Mouse (Mus musculus): ENCODE measurements around the gene Spata31d1a. TPM values are rescaled to one million over a fixed set of nuclear protein-coding genes. Genes with fewer than 3 reads are reported as not detected.
"Not testable (repeated sequence)": the region's sequence is repeated elsewhere in the genome, so short reads cannot be mapped to it uniquely, and the experiment has no call there.

Spata31d1a gene
- not detected in 2 replicates for polyA plus RNA-seq (2015; fragmentation: Nextera tagmentation; extraction: Ambion mirVana)

GRCm38 (mm10) chr13:59710230-59710629 lies at the start of gene Spata31d1a:
Gene Spata31d1a, minus strand, starts transcription at chr13:59710330.
- H3K9ac ChIP-seq: no peak within 1 kb of the TSS
- H3K4me1 ChIP-seq: no peaks in the 10 kb centered on the region
- WGBS: 88% methylated on average over 15 of the region's 15 CpGs
- no peak for ATAC-seq (ENCODE audit: insufficient number of reproducible peaks, low FRiP score, low TSS enrichment, low read depth)
- no peak within 1 kb of the TSS for H3K4me3 ChIP-seq
- H3K27ac ChIP-seq: no peak within 1 kb of the TSS
- no peaks in the 10 kb centered on the region for H3K9me3 ChIP-seq
- H3K4me2 ChIP-seq: no peak within 1 kb of the TSS
- no peaks in the 10 kb centered on the region for H3K27me3 ChIP-seq
- no peaks in the 10 kb centered on the region for H3K36me3 ChIP-seq

- Histone ChIP-seq H3K27me3 (no peaks in the 10 kb centered on the region), H3K4me1 (no peaks in the 10 kb centered on the region), H3K9ac (no peak overlapping the region), H3K36me3 (peaks cover 69% of the 10 kb centered on the region), H3K4me3 (no peak overlapping the region), H3K9me3 (no peaks in the 10 kb centered on the region), H3K4me2 (no peak overlapping the region), H3K27ac (no peak overlapping the region)
- 88% methylated on average over 7 of the region's 7 CpGs for WGBS
- no peak for ATAC-seq (ENCODE audit: insufficient number of reproducible peaks, low FRiP score, low TSS enrichment, low read depth)
Measured at GRCm38 (mm10) chr13:59756906-59757305, 46.8 kb upstream of the Spata31d1a start.

- no peaks in the 10 kb centered on the region for H3K9me3 ChIP-seq
- peaks cover 6% of the 10 kb centered on the region; the same call in 1 of the 2 replicates for H3K4me1 ChIP-seq
- H3K9ac ChIP-seq: no peak overlapping the region
- H3K27me3 ChIP-seq: no peaks in the 10 kb centered on the region
- H3K4me3 ChIP-seq: no peak overlapping the region
- H3K4me2 ChIP-seq: no peak overlapping the region
- ATAC-seq (ENCODE audit: insufficient number of reproducible peaks, low FRiP score, low TSS enrichment, low read depth): no peak
- WGBS: 33% methylated on average over 12 of the region's 12 CpGs
- H3K36me3 ChIP-seq: peaks cover 15% of the 10 kb centered on the region
- no peak overlapping the region for H3K27ac ChIP-seq
Measured at GRCm38 (mm10) chr13:59750310-59750709, 40.2 kb upstream of the Spata31d1a start.

GRCm38 (mm10) chr13:59746711-59747110 lies 36.6 kb upstream of the Spata31d1a start, which contains the start of gene 1700014D04Rik:
Gene 1700014D04Rik, minus strand, starts transcription at chr13:59746752.
- Histone ChIP-seq H3K9ac (no peak within 1 kb of the TSS), H3K4me2 (no peak within 1 kb of the TSS), H3K36me3 (no peaks in the 10 kb centered on the region), H3K4me1 (peaks cover 6% of the 10 kb centered on the region; the same call in 1 of the 2 replicates), H3K27ac (no peak within 1 kb of the TSS), H3K27me3 (no peaks in the 10 kb centered on the region), H3K4me3 (no peak within 1 kb of the TSS), H3K9me3 (no peaks in the 10 kb centered on the region)
- ATAC-seq (ENCODE audit: insufficient number of reproducible peaks, low FRiP score, low TSS enrichment, low read depth): no peak
- 81% methylated on average over 9 of the region's 9 CpGs for WGBS

- H3K27me3 ChIP-seq: no peaks in the 10 kb centered on the region
- H3K4me3 ChIP-seq: no peak overlapping the region
- 66% methylated on average over 6 of the region's 6 CpGs for whole genome bisulfite sequencing
- H3K9ac ChIP-seq: no peak overlapping the region
- H3K9me3 ChIP-seq: no peaks in the 10 kb centered on the region
- peaks cover 6% of the 10 kb centered on the region; the same call in 1 of the 2 replicates for H3K4me1 ChIP-seq
- no peak overlapping the region for H3K4me2 ChIP-seq
- no peaks in the 10 kb centered on the region for H3K36me3 ChIP-seq
- H3K27ac ChIP-seq: no peak overlapping the region
- no peak for ATAC-seq (ENCODE audit: insufficient number of reproducible peaks, low FRiP score, low TSS enrichment, low read depth)
Measured at GRCm38 (mm10) chr13:59746164-59746563, 36.0 kb upstream of the Spata31d1a start.

- H3K9ac ChIP-seq: no peak overlapping the region
- H3K27me3 ChIP-seq: no peaks in the 10 kb centered on the region
- H3K27ac ChIP-seq: no peak overlapping the region
- no peak for ATAC-seq (ENCODE audit: insufficient number of reproducible peaks, low FRiP score, low TSS enrichment, low read depth)
- no peaks in the 10 kb centered on the region for H3K36me3 ChIP-seq
- H3K4me1 ChIP-seq: peaks cover 5% of the 10 kb centered on the region; the same call in 1 of the 2 replicates
- no peak overlapping the region for H3K4me3 ChIP-seq
- 74% methylated on average over 6 of the region's 6 CpGs for WGBS
- no peaks in the 10 kb centered on the region for H3K9me3 ChIP-seq
- no peak overlapping the region for H3K4me2 ChIP-seq
Measured at GRCm38 (mm10) chr13:59745462-59745861, 35.3 kb upstream of the Spata31d1a start.

GRCm38 (mm10) chr13:59741697-59742096 lies 31.6 kb upstream of the Spata31d1a start:
- no peaks in the 10 kb centered on the region for H3K9me3 ChIP-seq
- H3K4me3 ChIP-seq: no peak overlapping the region
- 74% methylated on average over 10 of the region's 10 CpGs for WGBS
- H3K9ac ChIP-seq: no peak overlapping the region
- ATAC-seq (ENCODE audit: insufficient number of reproducible peaks, low FRiP score, low TSS enrichment, low read depth): no peak
- no peaks in the 10 kb centered on the region for H3K36me3 ChIP-seq
- no peak overlapping the region for H3K27ac ChIP-seq
- H3K4me1 ChIP-seq: no peaks in the 10 kb centered on the region
- H3K4me2 ChIP-seq: no peak overlapping the region
- H3K27me3 ChIP-seq: no peaks in the 10 kb centered on the region

- Histone ChIP-seq H3K4me2 (no peak overlapping the region), H3K9me3 (no peaks in the 10 kb centered on the region), H3K4me1 (no peaks in the 10 kb centered on the region), H3K9ac (no peak overlapping the region), H3K27me3 (no peaks in the 10 kb centered on the region), H3K4me3 (no peak overlapping the region), H3K27ac (no peak overlapping the region), H3K36me3 (no peaks in the 10 kb centered on the region)
- WGBS: 81% methylated on average over 11 of the region's 11 CpGs
- no peak for ATAC-seq (ENCODE audit: insufficient number of reproducible peaks, low FRiP score, low TSS enrichment, low read depth)
Measured at GRCm38 (mm10) chr13:59741096-59741495, 31.0 kb upstream of the Spata31d1a start.

- H3K36me3 ChIP-seq: no peaks in the 10 kb centered on the region
- no peak overlapping the region for H3K4me2 ChIP-seq
- H3K27ac ChIP-seq: no peak overlapping the region
- no peaks in the 10 kb centered on the region for H3K4me1 ChIP-seq
- no peak overlapping the region for H3K9ac ChIP-seq
- no peaks in the 10 kb centered on the region for H3K27me3 ChIP-seq
- no peak for ATAC-seq (ENCODE audit: insufficient number of reproducible peaks, low FRiP score, low TSS enrichment, low read depth)
- WGBS: 88% methylated on average over 4 of the region's 4 CpGs
- H3K4me3 ChIP-seq: no peak overlapping the region
- H3K9me3 ChIP-seq: no peaks in the 10 kb centered on the region
Measured at GRCm38 (mm10) chr13:59739397-59739796, 29.3 kb upstream of the Spata31d1a start.

- ATAC-seq (ENCODE audit: insufficient number of reproducible peaks, low FRiP score, low TSS enrichment, low read depth): no peak
- H3K4me2 ChIP-seq: no peak overlapping the region
- 72% methylated on average over 2 of the region's 2 CpGs for WGBS
- H3K4me3 ChIP-seq: no peak overlapping the region
- H3K27me3 ChIP-seq: no peaks in the 10 kb centered on the region
- no peak overlapping the region for H3K9ac ChIP-seq
- H3K4me1 ChIP-seq: no peaks in the 10 kb centered on the region
- no peaks in the 10 kb centered on the region for H3K36me3 ChIP-seq
- no peaks in the 10 kb centered on the region for H3K9me3 ChIP-seq
- no peak overlapping the region for H3K27ac ChIP-seq
Measured at GRCm38 (mm10) chr13:59738455-59738854, 28.3 kb upstream of the Spata31d1a start.

- ATAC-seq (ENCODE audit: insufficient number of reproducible peaks, low FRiP score, low TSS enrichment, low read depth): no peak
- Histone ChIP-seq H3K27me3 (no peaks in the 10 kb centered on the region), H3K9ac (no peak overlapping the region), H3K4me2 (no peak overlapping the region), H3K4me1 (no peaks in the 10 kb centered on the region), H3K9me3 (no peaks in the 10 kb centered on the region), H3K4me3 (no peak overlapping the region), H3K27ac (no peak overlapping the region), H3K36me3 (no peaks in the 10 kb centered on the region)
- WGBS: 27% methylated on average over 3 of the region's 3 CpGs
Measured at GRCm38 (mm10) chr13:59735190-59735589, 25.1 kb upstream of the Spata31d1a start.

- not testable (repeated sequence) for H3K27me3 ChIP-seq; H3K36me3 ChIP-seq; H3K27ac ChIP-seq; H3K9me3 ChIP-seq; H3K4me3 ChIP-seq; H3K4me2 ChIP-seq; H3K4me1 ChIP-seq; H3K9ac ChIP-seq; ATAC-seq (ENCODE audit: insufficient number of reproducible peaks, low FRiP score, low TSS enrichment, low read depth)
- WGBS: 30% methylated on average over 6 of the region's 6 CpGs
Measured at GRCm38 (mm10) chr13:59734347-59734746, 24.2 kb upstream of the Spata31d1a start.

- H3K9ac ChIP-seq: no peak overlapping the region
- no peaks in the 10 kb centered on the region for H3K9me3 ChIP-seq
- H3K27me3 ChIP-seq: no peaks in the 10 kb centered on the region
- no peaks in the 10 kb centered on the region for H3K36me3 ChIP-seq
- H3K27ac ChIP-seq: no peak overlapping the region
- H3K4me2 ChIP-seq: no peak overlapping the region
- no peaks in the 10 kb centered on the region for H3K4me1 ChIP-seq
- no peak overlapping the region for H3K4me3 ChIP-seq
- 79% methylated on average over 4 of the region's 4 CpGs for WGBS
- no peak for ATAC-seq (ENCODE audit: insufficient number of reproducible peaks, low FRiP score, low TSS enrichment, low read depth)
Measured at GRCm38 (mm10) chr13:59733936-59734335, 23.8 kb upstream of the Spata31d1a start.
